Comparison of ENCODE assay signal across 8 mouse cellular contexts in the genomic region with DNA sequence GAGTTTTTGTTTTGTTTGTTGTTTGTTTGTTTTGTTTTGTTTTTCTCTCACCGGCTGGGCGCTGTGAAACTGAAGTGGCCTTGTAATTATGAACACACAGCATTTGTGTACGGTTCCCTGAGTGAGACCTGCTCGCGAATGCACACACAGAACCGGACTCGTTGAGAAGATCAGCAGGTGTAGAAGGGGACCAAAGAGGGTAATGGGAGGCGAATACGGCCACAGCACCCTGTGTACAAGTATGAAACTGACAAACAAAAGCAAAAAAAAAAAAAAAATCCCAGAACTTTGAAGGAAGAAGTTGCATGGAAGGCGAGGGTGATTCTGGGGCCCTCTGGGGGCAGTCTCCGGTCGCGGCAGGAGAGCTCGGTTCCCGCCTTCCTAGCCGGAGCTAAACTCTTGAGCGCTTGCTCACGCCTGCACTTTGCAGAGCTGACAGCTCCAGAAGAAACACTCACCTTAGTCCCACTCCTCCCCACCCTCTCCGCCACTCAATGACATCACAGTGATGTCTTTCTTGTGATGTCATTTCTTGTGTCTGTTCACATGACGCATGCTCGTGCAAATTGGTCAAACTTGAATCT. TPM values are rescaled to one million over a fixed set of nuclear protein-coding genes. Genes with fewer than 3 reads are reported as not detected.
A peak's percentile ranks its signal among the peaks of the same experiment; 100 is the strongest.
DNase-seq lines count a peak whose midpoint lies in the region; ATAC-seq and TF ChIP-seq lines count a peak whose summit lies in the region.

No protein-coding gene starts in this region.

- no peak for TF ChIP-seq POLR2A in small intestine, adult 2 months (IDR thresholded peaks at IDR 0.05; ENCODE audit: low read depth, low read length)

- under 1% methylated on average over 21 of the region's 21 CpGs for WGBS in embryonic facial prominence, embryonic 11.5 days
- under 1% methylated on average over 21 of the region's 21 CpGs for WGBS in hindbrain, embryonic 14.5 days
- 2% methylated on average over 21 of the region's 21 CpGs for WGBS in small intestine, adult 2 months

- H3K4me1 ChIP-seq in embryonic facial prominence, embryonic 11.5 days (ENCODE audit: control insufficient read depth, insufficient read depth, low read length), result no peaks in the 10 kb centered on the region
- H3K4me1 ChIP-seq in hindbrain, embryonic 14.5 days (replicated peaks; ENCODE audit: control insufficient read depth, insufficient read depth, low read length), result no peaks in the 10 kb centered on the region
- H3K4me1 ChIP-seq in small intestine, adult 2 months (ENCODE audit: control insufficient read depth, insufficient read depth, insufficient read length, low read length), result peaks cover 6% of the 10 kb centered on the region; the same call in 1 of the 2 replicates

- no peak for DNase-seq in gastrocnemius, adult 2 months
- no peak for DNase-seq in gastrocnemius, postnatal 36 days
- peak; percentile 59 for DNase-seq in CD4-positive, CD25-positive, alpha-beta regulatory T cell, adult 2 months (ENCODE audit: low read depth, low spot score)
- DNase-seq in embryonic facial prominence, embryonic 11.5 days (ENCODE audit: low spot score), result peak; percentile 70
- no peak for DNase-seq in hindbrain, embryonic 14.5 days (ENCODE audit: low spot score)
- peak; percentile 44 for DNase-seq in lung, postnatal 10 days
- DNase-seq in ovary, postnatal 10 days (ENCODE audit: low spot score), result no peak

- ATAC-seq in embryonic facial prominence, embryonic 11.5 days (replicated peaks; ENCODE audit: insufficient number of reproducible peaks, low FRiP score, low TSS enrichment, low read depth), result peak; percentile 67; the same call in 1 of the 2 replicates
- ATAC-seq in hindbrain, embryonic 14.5 days (ENCODE audit: low FRiP score), result peak; percentile 48; the same call in 1 of the 2 replicates

- no peak overlapping the region for H3K9ac ChIP-seq in embryonic facial prominence, embryonic 11.5 days (replicated peaks; ENCODE audit: low read length)
- no peak overlapping the region for H3K9ac ChIP-seq in hindbrain, embryonic 14.5 days

- peak overlapping the region; percentile 60 for H3K4me2 ChIP-seq in embryonic facial prominence, embryonic 11.5 days (ENCODE audit: low read depth, low read length)
- peak overlapping the region; percentile 41 for H3K4me2 ChIP-seq in hindbrain, embryonic 14.5 days (replicated peaks)

- H3K27me3 ChIP-seq in embryonic facial prominence, embryonic 11.5 days (ENCODE audit: control insufficient read depth, insufficient read depth, low read length), result peaks cover 33% of the 10 kb centered on the region
- peaks cover 92% of the 10 kb centered on the region for H3K27me3 ChIP-seq in hindbrain, embryonic 14.5 days (ENCODE audit: control insufficient read depth, insufficient read depth, low read length)
- peaks cover 56% of the 10 kb centered on the region for H3K27me3 ChIP-seq in small intestine, adult 2 months (ENCODE audit: control insufficient read depth, insufficient read depth, low read length)

- TF ChIP-seq CTCF in gastrocnemius, adult 2 months (IDR thresholded peaks at IDR 0.05), result peak; percentile 13; the same call in 1 of the 2 replicates
- TF ChIP-seq CTCF in small intestine, adult 2 months (IDR thresholded peaks at IDR 0.05; ENCODE audit: extremely low read depth, insufficient read length, insufficient replicate concordance, low read depth, low read length), result no peak

- H3K36me3 ChIP-seq in embryonic facial prominence, embryonic 11.5 days (replicated peaks; ENCODE audit: control insufficient read depth, insufficient read depth, low read depth, low read length), result no peaks in the 10 kb centered on the region
- no peaks in the 10 kb centered on the region for H3K36me3 ChIP-seq in hindbrain, embryonic 14.5 days (replicated peaks; ENCODE audit: control insufficient read depth, insufficient read depth)
- H3K36me3 ChIP-seq in small intestine, adult 2 months (ENCODE audit: control insufficient read depth, insufficient read depth, low read length), result no peaks in the 10 kb centered on the region

- H3K4me3 ChIP-seq in gastrocnemius, adult 2 months, result peak overlapping the region; percentile 64
- peak overlapping the region; percentile 34 for H3K4me3 ChIP-seq in embryonic facial prominence, embryonic 11.5 days (ENCODE audit: low read depth, low read length)
- peak overlapping the region; percentile 9; the same call in 1 of the 2 replicates for H3K4me3 ChIP-seq in hindbrain, embryonic 14.5 days (replicated peaks; ENCODE audit: low read length)
- H3K4me3 ChIP-seq in small intestine, adult 2 months (ENCODE audit: low read depth, low read length), result peak overlapping the region; percentile 57

- no peaks in the 10 kb centered on the region for H3K9me3 ChIP-seq in embryonic facial prominence, embryonic 11.5 days (replicated peaks; ENCODE audit: control insufficient read depth, low read length)
- no peaks in the 10 kb centered on the region for H3K9me3 ChIP-seq in hindbrain, embryonic 14.5 days (ENCODE audit: control insufficient read depth, low read length)

- intact Hi-C loops in gastrocnemius, adult 2 months (cut with DNase I), result no loop called here
- intact Hi-C loops in gastrocnemius, postnatal 36 days (cut with DNase I), result no loop called here

- no peak overlapping the region for H3K27ac ChIP-seq in gastrocnemius, adult 2 months
- no peak overlapping the region for H3K27ac ChIP-seq in embryonic facial prominence, embryonic 11.5 days (replicated peaks; ENCODE audit: low read depth, low read length)
- H3K27ac ChIP-seq in hindbrain, embryonic 14.5 days, result no peak overlapping the region
- H3K27ac ChIP-seq in small intestine, adult 2 months (ENCODE audit: insufficient read depth, low read depth, low read length), result no peak overlapping the region

RNA-seq across cellular contexts. Expression of gene Prss16, which starts 14.1 kb away (rescaled TPM):
- total RNA-seq in gastrocnemius, adult 2 months (2021), result not detected
- total RNA-seq in gastrocnemius, postnatal 36 days (2021), result 1 to 10 TPM in 1 of 2 experiments, not detected in 1; 5.4 TPM
- 0.25 and 0.50 TPM in 2 replicates for polyA plus RNA-seq in embryonic facial prominence, embryonic 11.5 days (2014; fragmentation: Nextera tagmentation; extraction: Ambion mirVana)
- polyA plus RNA-seq in hindbrain, embryonic 14.5 days (2014; fragmentation: Nextera tagmentation; extraction: Ambion mirVana), result not detected in 2 replicates
- 1.2 and 2.0 TPM in 2 replicates for polyA plus RNA-seq in small intestine, adult 2 months (2012; rRNA removed)

RNA-seq across cellular contexts. Expression of gene Pom121l2, which starts 14.4 kb away (rescaled TPM):
- total RNA-seq in gastrocnemius, adult 2 months (2021), result not detected
- total RNA-seq in gastrocnemius, postnatal 36 days (2021), result not detected
- 0.24 TPM in 1 of 2 replicates, not detected in the other for polyA plus RNA-seq in embryonic facial prominence, embryonic 11.5 days (2014; fragmentation: Nextera tagmentation; extraction: Ambion mirVana)
- polyA plus RNA-seq in hindbrain, embryonic 14.5 days (2014; fragmentation: Nextera tagmentation; extraction: Ambion mirVana), result not detected in 2 replicates
- polyA plus RNA-seq in small intestine, adult 2 months (2012; rRNA removed), result not detected in 2 replicates

RNA-seq across cellular contexts. Expression of gene Hist1h2ah, which starts 39.9 kb away (rescaled TPM):
- total RNA-seq in gastrocnemius, adult 2 months (2021), result 1 to 10 TPM in 1 of 2 experiments, not detected in 1; 3.7 TPM
- 10 to 100 TPM; 12.2 to 13.3 TPM for total RNA-seq in gastrocnemius, postnatal 36 days (2021)
- 4.2 and 20.5 TPM in 2 replicates for polyA plus RNA-seq in embryonic facial prominence, embryonic 11.5 days (2014; fragmentation: Nextera tagmentation; extraction: Ambion mirVana)
- polyA plus RNA-seq in hindbrain, embryonic 14.5 days (2014; fragmentation: Nextera tagmentation; extraction: Ambion mirVana), result 8.0 TPM in 1 of 2 replicates, not detected in the other
- 106 and 238 TPM in 2 replicates for polyA plus RNA-seq in small intestine, adult 2 months (2012; rRNA removed)

RNA-seq across cellular contexts. Expression of gene Hist1h2bk, which starts 40.2 kb away (rescaled TPM):
- total RNA-seq in gastrocnemius, adult 2 months (2021), result 1 to 10 TPM in 1 of 2 experiments, not detected in 1; 2.6 TPM
- total RNA-seq in gastrocnemius, postnatal 36 days (2021), result 10 to 100 TPM; 10.8 to 26.5 TPM
- polyA plus RNA-seq in embryonic facial prominence, embryonic 11.5 days (2014; fragmentation: Nextera tagmentation; extraction: Ambion mirVana), result 15.9 and 24.3 TPM in 2 replicates
- 1.5 and 1.6 TPM in 2 replicates for polyA plus RNA-seq in hindbrain, embryonic 14.5 days (2014; fragmentation: Nextera tagmentation; extraction: Ambion mirVana)
- 34.9 and 41.4 TPM in 2 replicates for polyA plus RNA-seq in small intestine, adult 2 months (2012; rRNA removed)

RNA-seq across cellular contexts. Expression of gene Hist1h4i, which starts 45.7 kb away (rescaled TPM):
- total RNA-seq in gastrocnemius, adult 2 months (2021), result 10 to 100 TPM; 24.1 to 25.0 TPM
- total RNA-seq in gastrocnemius, postnatal 36 days (2021), result 10 to 100 TPM; 28.7 to 30.9 TPM
- 31.9 and 34.5 TPM in 2 replicates for polyA plus RNA-seq in embryonic facial prominence, embryonic 11.5 days (2014; fragmentation: Nextera tagmentation; extraction: Ambion mirVana)
- 6.0 and 6.2 TPM in 2 replicates for polyA plus RNA-seq in hindbrain, embryonic 14.5 days (2014; fragmentation: Nextera tagmentation; extraction: Ambion mirVana)
- polyA plus RNA-seq in small intestine, adult 2 months (2012; rRNA removed), result 6.3 and 10.1 TPM in 2 replicates

Comparison
In these comparisons a context has a peak if more than half of its experiments do, and no peak if none do; other contexts are left out.
1. DNase-seq: peak in CD4-positive, CD25-positive, alpha-beta regulatory T cell, adult 2 months (single experiment), embryonic facial prominence, embryonic 11.5 days (single experiment) and lung, postnatal 10 days (single experiment); none in gastrocnemius, adult 2 months (single experiment), gastrocnemius, postnatal 36 days (0 of 2), hindbrain, embryonic 14.5 days (single experiment) and ovary, postnatal 10 days (single experiment).
2. H3K4me3 ChIP-seq: peak in every context shown above with its lines; median percentile 64 in gastrocnemius, adult 2 months; 57 in small intestine, adult 2 months; 34 in embryonic facial prominence, embryonic 11.5 days; 9 in hindbrain, embryonic 14.5 days.